Mouse (Mus musculus) spleen, postnatal 36 days (tissue): ENCODE results near the gene Gal3st2c.
A peak's percentile ranks its signal among the peaks of the same experiment; 100 is the strongest.
"Not testable (repeated sequence)": the region's sequence is repeated elsewhere in the genome, so short reads cannot be mapped to it uniquely, and the experiment has no call there.

Source experiments
- DNase-seq, 2 experiments: peaks; one replicate each; pipeline ENCODE4 v3.0.0; 2022; ENCODE audit warnings: low spot score in 2 of 2, mixed read lengths in 1 of 2

Gal3st2c gene

DNA sequence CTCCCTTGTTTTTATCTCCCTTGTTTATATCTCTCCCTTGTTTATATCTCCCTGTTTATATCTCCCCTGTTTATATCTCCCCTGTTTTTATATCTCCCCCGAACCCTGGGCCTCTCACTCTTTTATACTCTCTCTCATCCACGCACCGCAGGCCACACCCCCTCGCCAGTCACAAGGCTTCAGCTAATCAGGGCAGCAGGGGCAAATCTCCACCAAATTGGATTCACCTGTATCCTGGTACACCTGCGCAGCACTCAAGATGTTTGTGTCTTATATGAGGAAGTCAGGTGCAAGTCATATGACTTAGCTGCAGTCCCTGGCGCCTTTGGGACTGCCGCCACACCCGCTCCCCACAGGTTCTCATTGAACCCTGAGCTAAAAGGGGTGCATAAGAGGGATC, at the start of gene Gal3st2c:
Gal3st2c (plus strand) TSS at position 301 of the 400 bp plus-strand sequence.
- not testable (repeated sequence) for DNase-seq

DNA sequence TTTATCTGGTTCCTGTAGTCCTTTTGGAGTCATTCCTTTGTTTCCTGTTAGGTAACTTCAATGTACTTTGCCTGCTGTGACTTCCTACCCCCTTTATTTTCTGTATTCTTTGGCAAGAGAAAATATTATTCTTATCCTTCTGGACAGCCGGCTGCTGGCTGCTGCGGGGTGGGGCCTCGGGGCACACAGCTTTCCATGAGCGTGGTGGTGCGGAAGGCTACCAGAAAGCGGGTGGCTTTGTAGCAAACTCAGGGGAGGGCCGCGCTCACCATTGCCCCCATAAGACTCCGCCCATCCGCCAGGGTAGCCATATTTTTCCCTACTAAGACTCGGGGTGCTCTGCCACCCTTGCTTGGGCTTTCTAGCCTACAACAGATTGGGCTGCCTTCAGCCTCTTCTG, 41.2 kb upstream of the Gal3st2c start:
- DNase-seq = not testable (repeated sequence)

DNA sequence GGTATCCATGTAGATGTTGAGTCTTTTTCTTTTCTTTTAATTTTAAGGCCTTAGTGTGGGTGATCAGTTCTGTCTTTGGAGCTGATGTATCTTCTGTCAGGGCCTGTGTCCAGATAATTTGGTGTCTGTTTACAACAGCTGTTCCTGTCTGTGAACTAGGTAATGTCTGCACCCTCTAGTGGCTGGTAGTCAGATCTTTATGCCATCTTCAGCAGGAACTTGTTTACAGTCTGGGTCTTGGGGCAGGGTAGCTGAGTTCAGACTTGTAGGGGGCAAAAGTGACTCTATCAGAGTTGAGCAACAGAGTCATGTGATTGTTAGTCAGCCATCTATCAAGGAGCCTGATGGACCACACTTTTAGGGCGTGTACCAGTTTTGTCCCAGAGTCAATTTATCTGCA, 23.8 kb upstream of the Gal3st2c start:
- DNase-seq = not testable (repeated sequence)

DNA sequence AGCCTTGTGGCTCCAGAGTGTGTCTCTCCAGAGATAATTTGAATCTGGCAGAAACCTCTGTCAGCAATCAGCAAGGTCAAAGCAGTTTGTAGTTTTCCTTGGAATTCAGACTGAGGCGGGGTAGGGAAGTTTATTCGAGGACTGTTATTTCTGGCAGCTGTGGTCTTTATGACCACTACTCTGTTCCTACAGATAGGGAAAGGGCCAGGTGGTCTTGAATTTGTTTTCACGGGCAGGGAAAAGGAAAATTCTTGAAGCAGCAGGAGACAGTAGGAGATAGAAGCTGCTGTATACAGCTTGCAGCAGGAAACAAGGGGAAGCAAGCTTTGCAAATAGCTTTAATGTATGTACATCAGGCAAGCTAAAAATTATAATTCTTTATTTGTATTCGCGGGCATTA, 19.9 kb upstream of the Gal3st2c start:
- DNase-seq = not testable (repeated sequence)

DNA sequence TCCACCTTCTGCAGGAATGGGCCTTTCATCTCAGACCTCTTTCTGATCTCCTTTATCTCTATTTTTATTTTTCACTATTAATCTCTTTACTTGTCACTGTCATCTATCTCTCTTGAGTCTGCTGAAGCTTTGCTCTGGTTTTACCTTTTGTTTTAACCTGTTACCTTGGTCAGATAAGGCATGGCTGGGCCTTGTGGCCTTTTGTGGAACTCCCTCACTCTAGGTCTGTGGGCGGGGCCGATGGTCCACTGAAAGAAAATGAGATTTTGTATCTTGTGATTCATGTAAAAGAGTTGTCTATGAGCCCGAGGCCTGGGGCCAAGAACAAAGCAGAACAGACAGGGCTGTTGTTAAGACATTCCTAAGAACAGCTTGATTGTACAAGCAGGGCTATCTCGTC, 19.5 kb upstream of the Gal3st2c start:
- DNase-seq = not testable (repeated sequence)

DNA sequence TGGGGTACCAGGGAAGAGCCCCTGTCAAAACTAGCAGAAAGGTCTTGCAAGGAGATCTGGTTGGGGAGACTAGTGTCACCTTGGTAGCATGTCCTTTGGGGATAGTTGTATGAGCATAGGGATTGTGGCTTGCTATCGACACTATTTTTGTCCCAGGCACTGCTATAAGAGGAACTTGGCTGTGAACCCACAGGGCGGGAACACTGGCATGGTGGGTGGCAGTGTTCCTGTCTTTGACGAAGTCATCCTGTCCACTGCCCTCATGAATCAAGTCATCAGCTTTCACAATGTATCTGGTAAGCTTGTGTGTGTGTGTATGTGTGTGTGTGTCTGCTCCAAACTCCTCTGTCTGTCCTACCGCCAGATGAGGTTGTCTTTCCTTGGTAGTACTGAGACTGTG, 14.5 kb upstream of the Gal3st2c start:
- DNase-seq = not testable (repeated sequence)

DNA sequence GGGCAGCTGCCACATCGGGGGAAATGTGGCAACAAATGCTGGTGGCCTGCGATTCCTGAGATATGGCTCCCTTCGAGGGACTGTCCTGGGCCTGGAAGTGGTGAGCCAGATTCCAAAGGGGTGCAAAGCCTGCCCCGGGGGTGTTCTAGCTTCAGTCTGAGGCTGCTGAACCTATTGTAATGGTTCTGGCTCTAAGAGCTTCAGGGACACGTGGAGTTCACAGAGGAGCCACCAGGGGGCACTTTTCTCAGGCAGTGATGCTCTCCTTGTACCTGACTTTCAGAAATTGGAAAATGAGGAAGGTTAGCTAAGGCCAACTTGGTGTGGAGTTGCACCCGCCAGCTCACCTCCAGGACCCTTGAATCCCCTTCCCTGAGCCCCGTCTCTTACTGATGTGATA, 12.0 kb upstream of the Gal3st2c start:
- not testable (repeated sequence) for DNase-seq

DNA sequence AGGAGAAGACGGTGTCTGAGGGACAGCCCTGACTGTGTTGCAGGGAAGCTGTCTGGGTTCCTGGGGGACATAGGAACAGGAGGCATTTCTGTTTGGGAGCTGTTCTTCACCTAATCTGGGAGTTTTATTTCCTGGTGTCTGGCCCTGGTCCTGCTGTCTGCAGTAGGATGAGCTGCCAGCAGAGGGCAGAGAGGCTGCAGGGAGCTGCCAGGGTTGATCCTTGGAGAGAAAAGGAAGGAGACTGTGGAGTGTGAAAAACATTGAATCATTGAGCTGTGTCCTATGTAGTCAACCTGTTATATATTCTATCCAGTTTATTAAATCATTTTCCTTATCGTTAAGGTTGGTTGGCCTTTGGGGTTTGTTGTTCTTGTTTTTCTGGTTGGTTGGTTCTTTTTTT, 9.4 kb upstream of the Gal3st2c start:
- not testable (repeated sequence) for DNase-seq

DNA sequence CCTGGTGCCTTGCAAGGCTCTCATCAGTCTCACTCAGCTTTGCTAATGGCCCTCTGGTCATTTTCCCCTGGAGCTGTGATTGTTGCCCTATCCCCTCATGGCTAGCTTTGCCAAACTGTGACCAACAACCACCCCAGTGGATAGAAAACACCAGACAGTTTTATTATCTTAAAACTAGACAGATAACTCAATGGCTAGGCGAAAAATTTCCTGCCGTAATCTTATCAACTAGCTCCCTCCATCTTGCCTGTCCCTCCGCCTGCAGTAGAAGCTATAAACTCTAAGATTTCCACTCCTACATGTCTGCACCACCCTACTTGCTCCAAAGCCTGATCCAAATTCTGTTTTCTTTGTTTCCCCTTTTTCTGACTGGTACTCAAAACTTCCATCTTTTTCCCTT, 4.1 kb upstream of the Gal3st2c start:
- no peak for DNase-seq

DNA sequence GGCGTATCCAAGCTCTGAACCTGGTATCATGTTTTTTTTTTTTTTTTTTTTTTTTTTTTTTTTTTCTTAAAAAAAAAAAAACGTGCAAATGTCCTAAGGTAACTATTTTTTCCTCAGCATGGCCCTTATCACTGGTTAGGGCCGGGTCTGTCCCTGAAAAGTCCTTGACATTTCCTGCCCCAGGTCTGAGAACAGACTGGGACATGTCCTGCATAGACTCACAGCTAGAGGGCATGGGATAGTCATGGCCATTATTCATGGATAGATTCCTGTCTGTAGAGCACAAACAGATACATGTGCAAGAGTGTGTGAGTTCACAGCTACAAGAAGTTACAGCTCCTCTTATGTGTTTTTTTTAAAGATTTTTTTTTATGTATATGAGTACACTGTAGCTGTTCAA, 1.5 kb upstream of the Gal3st2c start:
- no peak for DNase-seq

DNA sequence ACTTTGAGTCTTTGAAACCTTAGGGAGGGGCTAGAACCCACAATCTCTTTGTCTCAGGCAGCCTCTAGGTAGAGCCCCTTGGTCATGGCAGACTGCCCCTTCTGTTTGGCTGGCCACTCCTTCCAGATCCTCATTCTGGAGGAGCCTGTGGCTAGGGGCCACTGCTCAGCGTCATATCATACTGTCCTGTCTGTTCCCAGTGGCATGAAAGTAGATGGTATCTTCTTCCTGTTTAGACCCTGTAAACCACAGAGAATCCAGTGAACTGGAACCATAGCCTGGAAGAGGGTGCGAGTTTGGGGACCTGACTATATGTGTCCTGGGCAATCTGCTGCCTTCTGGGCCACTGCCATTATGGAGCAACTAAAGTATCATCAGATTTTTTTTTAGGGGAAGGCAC, 759 bp downstream of the Gal3st2c start:
- DNase-seq = not testable (repeated sequence)

DNA sequence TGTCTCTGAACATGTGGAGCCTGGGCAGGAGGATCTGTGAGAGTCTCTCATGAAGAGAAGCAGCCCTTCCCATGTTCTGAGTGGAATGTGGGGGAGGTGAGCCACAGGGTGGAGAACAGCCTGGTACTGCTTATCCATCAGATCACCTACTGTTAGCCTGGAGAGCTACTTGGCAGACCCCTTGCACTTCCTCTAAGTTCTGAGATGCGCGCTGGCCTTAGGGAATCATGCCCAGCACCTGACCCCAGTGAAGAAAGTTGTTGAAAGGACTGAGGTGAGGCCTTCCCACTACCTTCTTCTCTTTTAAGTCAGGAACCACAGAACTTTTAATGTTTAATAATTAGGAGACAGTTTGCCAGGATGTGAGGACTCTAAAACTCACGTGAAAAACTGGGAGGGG, 1.2 kb downstream of the Gal3st2c start:
- not testable (repeated sequence) for DNase-seq

DNA sequence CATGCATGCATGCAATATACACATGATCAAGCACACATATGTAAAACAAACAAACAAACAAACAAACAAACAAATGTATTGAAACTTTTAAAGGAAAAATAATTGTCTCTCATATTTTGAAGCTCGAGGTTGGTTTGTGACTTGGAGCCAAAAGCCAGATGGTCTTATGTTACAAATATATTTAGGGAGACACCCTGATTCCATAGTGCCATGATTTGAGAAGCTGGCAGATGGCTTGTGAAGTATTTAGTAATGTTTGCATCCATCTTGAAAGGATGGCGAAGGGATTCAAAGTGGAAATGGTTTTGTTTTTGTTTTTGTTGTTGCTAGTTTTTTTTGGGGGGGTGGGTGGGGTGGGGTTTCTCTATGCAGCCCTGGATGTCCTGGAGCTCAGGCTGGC, 10.7 kb downstream of the Gal3st2c start:
- no peak for DNase-seq

DNA sequence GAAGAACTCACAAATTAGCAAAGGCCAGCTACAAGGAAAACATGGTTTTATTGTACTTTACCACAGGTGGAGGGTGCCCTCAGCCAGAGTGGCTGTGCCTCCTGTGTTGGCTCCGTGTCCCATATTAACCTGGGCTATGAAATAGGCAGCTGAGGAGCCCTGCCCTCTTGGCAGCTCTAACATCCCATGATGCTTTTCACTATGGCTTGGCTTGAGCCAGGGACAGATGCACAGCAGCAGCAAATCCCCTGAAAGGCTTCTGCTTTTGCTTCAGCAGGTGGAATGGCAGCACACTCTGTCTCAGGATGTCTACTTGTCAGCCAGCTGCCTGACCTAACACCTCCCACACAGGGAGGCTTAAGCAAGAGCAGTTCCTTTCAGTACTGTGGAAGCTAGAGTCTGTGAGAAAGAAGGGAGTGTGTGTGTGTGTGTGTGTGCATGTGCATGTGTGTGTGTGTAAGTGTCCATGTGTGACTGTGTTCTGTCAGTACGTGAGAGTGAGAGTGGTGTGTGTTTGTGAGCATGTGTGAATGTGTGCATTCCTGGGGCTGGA, 15.7 kb downstream of the Gal3st2c start:
- DNase-seq = not testable (repeated sequence)

DNA sequence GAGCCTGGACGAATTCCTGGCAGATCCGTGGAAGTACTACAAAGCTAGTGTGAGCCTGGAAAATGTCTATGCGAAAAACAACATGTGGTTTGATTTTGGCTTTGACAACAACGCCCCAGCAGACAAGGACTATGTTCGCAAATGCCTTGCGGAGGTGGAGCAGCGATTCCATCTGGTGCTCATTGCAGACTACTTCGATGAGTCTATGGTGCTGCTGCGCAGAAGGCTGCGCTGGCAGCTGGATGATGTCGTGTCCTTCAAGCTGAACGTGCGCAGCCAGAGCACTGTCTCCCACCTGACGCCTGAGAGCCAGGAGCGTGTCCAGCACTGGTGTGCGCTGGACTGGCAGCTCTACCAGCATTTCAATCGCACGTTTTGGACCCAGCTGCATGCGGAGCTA, 18.5 kb downstream of the Gal3st2c start:
- not testable (repeated sequence) for DNase-seq

DNA sequence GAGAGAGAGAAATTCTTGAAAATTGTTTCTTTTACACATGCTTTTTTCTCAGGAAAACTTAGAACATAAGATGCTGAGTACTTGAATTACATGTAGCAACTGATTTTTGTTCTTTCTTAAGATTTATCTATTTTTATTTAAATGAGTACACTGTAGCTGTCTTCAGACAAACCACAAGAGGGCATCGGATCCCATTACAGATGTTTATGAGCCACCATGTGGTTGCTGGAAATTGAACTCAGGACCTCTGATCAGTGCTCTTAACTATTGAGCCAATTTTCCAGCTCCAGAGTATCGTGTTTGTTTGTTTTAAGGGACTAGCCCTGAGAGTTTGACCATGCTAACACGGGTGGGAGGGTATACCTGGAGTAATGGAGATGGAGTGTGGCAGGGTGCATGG, 21.3 kb downstream of the Gal3st2c start:
- DNase-seq = no peak

DNA sequence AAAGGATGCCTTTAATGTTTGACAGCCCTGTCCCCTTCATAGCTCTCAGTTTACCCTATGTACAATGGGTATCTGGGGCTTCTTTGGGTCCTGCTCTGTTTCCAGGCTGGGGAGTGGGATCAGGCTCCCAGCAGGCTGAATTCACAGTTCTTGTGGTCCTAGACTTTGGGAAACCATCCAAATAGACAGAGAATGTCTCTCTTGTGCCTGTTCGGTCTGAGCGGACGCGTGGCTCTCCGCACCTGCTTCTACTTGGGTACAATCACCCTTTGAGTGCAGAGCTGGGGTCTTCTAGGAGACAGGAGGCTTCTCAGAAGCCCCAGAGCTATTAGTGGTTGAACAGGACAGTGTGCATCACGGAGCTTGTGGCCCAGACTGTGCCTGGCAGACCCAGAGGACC, 29.8 kb downstream of the Gal3st2c start, which contains the start of gene Neu4:
Neu4 (plus strand) TSS at position 301 of the 400 bp plus-strand sequence.
- no peak for DNase-seq

DNA sequence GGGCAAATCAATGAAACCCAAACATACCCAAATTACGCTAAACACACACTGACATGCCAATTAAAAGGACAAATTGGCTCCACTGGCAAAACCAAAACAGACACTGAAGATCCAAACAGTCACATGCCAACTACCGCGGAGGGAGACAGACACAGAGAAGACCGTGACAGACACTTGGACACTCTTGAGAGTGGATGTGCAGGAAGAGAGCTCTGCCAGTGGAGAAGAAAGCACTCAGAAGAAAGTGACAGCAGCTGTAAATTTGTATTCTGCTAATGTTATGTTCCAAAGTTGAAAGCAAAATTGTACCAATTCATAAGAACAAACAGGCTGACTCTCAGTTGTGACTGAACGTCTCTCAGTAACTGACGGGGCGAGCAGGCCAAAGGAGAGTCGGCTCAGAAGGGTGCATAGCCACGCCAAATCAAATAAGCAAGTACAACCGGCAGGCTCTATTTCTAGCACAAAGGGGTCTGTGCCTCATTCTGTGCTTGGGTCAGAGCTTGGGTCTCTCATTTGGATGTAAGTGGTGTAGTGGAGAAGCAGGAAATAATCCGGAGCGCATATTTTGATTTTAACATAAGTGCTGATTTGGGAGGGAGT, 37.3 kb downstream of the Gal3st2c start:
- DNase-seq = no peak

DNA sequence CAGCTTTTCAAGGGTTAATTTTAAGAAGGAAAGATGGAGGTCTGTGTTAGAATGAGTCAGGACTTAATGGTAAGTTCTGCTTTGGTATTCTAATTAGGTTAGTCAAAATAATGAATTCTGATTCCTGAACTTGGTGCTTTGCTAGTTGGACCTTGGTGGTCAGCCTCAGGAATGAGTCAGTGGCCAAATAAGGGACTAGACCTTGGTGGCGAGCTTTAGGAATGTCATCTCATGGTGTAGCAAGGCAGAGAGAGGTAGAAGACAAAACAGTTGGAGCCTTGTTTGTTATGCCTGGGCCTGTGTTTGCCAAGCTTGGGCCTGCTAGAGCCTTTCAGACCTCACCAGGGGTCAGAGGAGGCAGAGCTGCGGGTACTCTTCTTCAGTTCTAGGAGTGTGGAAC, 38.4 kb downstream of the Gal3st2c start:
- no peak for DNase-seq

DNA sequence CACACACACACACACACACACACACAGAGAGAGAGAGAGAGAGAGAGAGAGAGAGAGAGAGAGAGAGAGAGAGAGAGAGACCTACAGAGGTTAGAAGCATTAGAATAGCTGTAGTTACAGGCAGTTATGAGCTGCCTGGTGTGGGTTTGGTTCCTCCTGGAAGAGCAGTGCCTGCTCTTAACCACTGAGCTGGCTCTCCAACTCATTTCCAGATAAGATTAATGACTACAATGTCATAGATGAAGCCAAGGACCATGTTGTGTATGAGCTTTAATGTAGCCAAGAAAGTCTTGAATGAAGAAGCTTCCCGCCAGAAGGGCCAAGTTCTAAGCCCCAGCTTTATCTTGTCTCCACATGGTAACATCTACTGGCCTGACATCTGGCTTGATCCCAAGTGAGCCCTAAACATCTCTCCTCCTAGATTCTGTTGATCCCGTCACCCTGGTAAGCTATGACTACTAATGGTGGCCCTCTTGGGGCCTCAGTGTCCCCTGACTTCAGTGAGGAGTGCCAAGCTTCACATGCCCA, 42.8 kb downstream of the Gal3st2c start:
- DNase-seq = no peak

DNA sequence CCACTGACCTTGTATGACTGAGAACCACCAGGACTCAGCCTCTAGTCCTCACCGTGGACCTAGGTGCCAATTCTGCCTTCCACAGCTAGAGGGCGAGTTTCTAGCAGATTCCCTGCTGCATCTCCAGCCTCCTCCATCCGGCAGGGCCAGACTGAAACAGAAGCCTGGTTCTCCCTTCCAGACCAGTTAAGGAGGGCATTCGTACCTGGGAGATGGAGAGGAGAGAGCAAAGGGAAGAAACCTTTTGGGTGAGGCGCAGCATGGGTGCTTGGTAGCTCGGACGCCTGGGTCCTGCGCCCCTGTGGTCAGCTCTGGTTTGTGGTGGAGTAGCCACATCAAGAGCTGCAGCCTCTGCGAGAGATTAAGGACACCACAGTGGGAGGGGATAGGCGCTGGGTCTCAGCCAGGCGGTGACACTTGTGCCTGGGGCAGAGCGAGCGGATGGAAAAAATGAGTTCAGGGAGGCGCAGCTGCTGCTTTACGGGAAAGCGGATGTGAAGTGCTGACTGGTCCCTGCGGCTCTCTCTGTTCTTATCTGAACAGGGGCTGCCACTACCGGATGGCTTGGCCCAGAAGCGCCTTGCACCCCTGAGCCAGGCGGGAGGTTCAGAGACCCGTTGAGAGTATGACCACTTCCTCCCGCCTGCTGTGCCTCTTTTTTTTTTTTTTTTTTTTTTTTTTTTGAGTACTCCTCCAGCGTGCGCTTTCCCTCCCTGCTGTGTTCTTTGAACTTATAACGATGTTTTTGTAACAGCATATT, 44.9 kb downstream of the Gal3st2c start:
- DNase-seq = peak; percentile 72 to 74

DNA sequence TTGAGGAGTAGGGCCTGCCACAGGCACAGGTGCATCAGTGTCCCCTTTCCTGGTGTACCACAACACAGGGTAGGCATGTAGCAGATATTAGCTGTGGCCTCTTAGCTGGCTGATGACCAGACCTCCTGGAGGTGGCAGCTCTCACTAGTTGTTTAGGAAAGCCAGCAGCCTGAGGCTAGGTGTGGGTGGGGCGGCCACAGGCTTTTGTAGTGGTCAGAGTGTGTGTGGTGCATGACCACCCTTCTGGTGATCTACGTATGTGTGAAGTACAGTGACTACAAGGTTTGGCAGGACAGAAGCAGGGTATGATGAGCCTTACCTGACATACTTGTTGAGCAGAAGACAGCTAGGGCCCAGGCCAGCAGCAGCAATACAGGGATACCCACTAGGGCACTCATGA, 50.1 kb downstream of the Gal3st2c start:
- DNase-seq = no peak

DNA sequence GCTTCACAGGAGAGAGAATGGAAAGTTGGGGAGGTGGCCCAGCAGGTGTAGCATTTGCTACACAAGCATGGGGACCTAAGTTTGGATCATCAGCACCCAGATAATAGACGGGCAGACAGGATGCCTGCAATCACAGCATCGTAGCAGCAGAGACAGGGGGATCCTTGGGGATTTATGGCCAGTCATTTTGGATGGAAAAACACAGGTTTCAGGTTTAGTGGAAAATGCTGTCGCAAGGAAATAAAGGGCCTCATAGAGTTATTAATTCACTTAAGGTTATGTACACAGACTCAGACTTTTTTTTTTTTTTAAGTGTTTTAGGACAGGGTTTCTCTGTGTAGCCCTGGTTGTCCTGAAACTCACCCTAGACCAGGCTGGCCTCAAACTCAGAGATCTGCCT, 55.2 kb downstream of the Gal3st2c start:
- no peak for DNase-seq
